Mouse (Mus musculus): ENCODE measurements at regions not wholly inside any gene's neighbourhood (a gene's known extent, or its start where the extent isn't known, plus 50 kb on each side); places are given as distances from the start of the nearest gene placed in this dataset.
"Not testable (repeated sequence)": the region's sequence is repeated elsewhere in the genome, so short reads cannot be mapped to it uniquely, and the experiment has no call there.

DNA sequence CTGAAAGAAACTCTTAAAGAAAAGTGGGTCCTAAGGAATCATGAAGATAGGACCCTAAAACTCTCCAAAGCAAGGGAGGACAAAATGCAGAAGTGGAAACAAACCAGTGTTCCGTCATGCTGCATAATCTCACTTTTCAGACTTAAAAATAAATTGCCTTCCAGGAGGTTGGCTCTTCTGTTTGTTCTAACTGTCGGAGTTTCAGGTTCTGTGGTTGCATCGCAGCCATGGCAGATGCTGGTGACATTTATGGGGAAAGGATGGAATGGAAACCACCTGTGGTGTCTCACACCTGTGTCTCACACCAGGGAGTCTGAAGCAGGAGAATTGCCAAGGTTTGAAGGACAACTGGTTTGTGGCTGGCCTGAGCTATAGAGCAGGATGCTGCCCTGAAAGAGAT is 50.9 kb upstream of the Hivep1 start:
- H3K9me3 ChIP-seq (ENCODE audit: control insufficient read depth, low read length), result no peaks in the 10 kb centered on the region
- H3K36me3 ChIP-seq (ENCODE audit: control insufficient read depth, insufficient read depth, low read length), result no peaks in the 10 kb centered on the region
- H3K4me1 ChIP-seq (ENCODE audit: control insufficient read depth, insufficient read depth, low read depth, low read length), result no peaks in the 10 kb centered on the region
- H3K4me3 ChIP-seq (ENCODE audit: low read length), result no peak overlapping the region
- ATAC-seq, result no peak
- H3K27me3 ChIP-seq (replicated peaks; ENCODE audit: control insufficient read depth, insufficient read depth, low read length), result no peaks in the 10 kb centered on the region
- H3K9ac ChIP-seq (ENCODE audit: low read depth, low read length), result no peak overlapping the region
- no peak overlapping the region for H3K4me2 ChIP-seq (ENCODE audit: low read length)
- no peak overlapping the region for H3K27ac ChIP-seq (ENCODE audit: low read depth, low read length)
- 76% methylated on average over 3 of the region's 3 CpGs for WGBS

DNA sequence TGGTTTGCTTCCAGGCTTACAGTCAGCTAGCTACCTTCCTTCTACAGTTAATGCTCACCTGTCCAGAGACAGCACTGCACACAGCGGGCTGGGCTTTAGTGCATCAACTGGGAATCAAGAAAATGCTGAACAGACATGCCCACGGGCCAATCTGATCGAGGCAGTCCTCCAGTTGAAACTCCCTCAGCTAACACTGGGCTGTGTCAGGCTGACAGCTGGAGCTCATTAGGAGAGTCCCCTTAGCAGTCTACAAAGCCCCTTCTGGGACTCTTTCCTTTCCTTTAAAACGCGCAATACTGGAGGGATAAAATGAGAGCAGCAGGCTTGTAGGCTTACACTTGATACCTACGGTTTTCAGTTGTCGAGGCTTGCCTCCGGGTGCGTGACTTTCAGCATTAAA is 53.9 kb upstream of the Hivep1 start:
- no peak for ATAC-seq
- 61% methylated on average over 9 of the region's 9 CpGs for WGBS

DNA sequence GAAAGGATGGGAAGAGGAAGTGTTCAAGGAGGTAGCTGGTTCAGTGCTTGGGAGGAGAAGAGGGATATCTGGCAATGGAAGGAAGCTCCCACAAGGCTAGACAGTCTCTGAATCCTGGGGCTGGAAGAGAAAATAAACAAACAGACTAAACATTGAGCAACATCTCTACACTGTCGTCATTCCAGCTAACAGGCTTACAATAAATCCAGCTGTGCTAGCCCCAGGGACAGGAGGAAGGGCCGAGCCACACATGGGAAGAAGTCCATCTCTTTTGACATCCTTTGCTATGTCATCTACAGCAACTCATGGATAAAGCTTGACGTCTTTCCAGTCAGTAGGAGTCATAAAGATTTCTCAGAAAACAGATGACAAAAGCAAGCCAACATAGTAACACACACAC is 57.7 kb upstream of the Hivep1 start:
- Histone ChIP-seq H3K4me2 (ENCODE audit: low read length) (no peak overlapping the region), H3K4me3 (ENCODE audit: low read length) (no peak overlapping the region), H3K27ac (ENCODE audit: low read depth, low read length) (no peak overlapping the region), H3K27me3 (replicated peaks; ENCODE audit: control insufficient read depth, insufficient read depth, low read length) (no peaks in the 10 kb centered on the region), H3K4me1 (ENCODE audit: control insufficient read depth, insufficient read depth, low read depth, low read length) (no peaks in the 10 kb centered on the region), H3K36me3 (ENCODE audit: control insufficient read depth, insufficient read depth, low read length) (no peaks in the 10 kb centered on the region), H3K9me3 (ENCODE audit: control insufficient read depth, low read length) (no peaks in the 10 kb centered on the region), H3K9ac (ENCODE audit: low read depth, low read length) (no peak overlapping the region)
- ATAC-seq, result no peak
- WGBS, result 73% methylated on average over 3 of the region's 3 CpGs

More for the DNA sequence above, 53.9 kb upstream of the Hivep1 start:
- Histone ChIP-seq H3K9me3 (ENCODE audit: control insufficient read depth, low read length) (no peaks in the 10 kb centered on the region), H3K36me3 (ENCODE audit: control insufficient read depth, insufficient read depth, low read length) (no peaks in the 10 kb centered on the region), H3K4me2 (ENCODE audit: low read length) (no peak overlapping the region), H3K4me3 (ENCODE audit: low read length) (no peak overlapping the region), H3K27me3 (replicated peaks; ENCODE audit: control insufficient read depth, insufficient read depth, low read length) (no peaks in the 10 kb centered on the region), H3K27ac (ENCODE audit: low read depth, low read length) (no peak overlapping the region), H3K9ac (ENCODE audit: low read depth, low read length) (no peak overlapping the region), H3K4me1 (ENCODE audit: control insufficient read depth, insufficient read depth, low read depth, low read length) (no peaks in the 10 kb centered on the region)

DNA sequence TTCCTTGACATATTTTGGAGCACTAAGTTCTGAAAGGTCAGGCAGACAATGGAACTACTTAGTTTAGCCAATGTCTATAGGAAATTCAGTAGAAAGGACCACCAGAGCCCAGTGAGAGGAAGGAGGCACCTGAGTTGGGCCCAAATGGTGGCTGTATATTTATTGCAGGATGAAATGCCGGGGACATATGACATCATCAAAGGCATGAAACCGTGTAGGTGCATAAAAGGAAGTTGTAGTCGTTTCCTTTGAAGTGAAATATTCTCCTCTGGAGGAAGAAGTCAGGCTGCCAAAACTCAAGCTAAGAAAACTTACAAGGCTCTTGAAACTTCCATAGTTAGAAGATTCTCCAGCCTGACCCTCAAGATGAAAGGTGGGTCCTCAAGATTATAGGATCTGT is 75.9 kb upstream of the Hivep1 start:
- H3K9me3 ChIP-seq (ENCODE audit: control insufficient read depth, low read length), result peaks cover 2% of the 10 kb centered on the region; the same call in 1 of the 2 replicates

DNA sequence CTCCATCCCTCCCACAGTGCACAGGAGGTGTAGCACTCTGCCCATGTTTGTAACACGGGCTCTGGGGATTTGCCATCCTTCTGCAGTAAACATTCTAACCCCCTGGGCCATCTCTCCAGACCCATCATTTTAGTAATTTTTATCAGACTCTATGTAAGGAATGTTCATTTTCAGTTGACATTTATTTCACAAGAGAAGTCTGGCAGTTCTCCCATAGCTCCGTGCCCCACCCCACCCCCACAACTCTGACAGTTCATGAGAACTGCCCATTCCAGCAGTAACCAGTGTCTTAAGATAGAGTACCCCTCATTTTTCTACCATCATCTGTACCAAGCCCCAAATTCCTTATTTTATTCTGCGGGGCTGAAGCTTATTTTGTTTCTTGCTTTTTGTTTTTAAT is 88.9 kb upstream of the Hivep1 start:
- ATAC-seq, result no peak
- Histone ChIP-seq H3K36me3 (ENCODE audit: control insufficient read depth, insufficient read depth, low read length) (no peaks in the 10 kb centered on the region), H3K9me3 (ENCODE audit: control insufficient read depth, low read length) (no peaks in the 10 kb centered on the region), H3K4me3 (ENCODE audit: low read length) (no peak overlapping the region), H3K27ac (ENCODE audit: low read depth, low read length) (no peak overlapping the region), H3K27me3 (replicated peaks; ENCODE audit: control insufficient read depth, insufficient read depth, low read length) (no peaks in the 10 kb centered on the region), H3K9ac (ENCODE audit: low read depth, low read length) (no peak overlapping the region), H3K4me2 (ENCODE audit: low read length) (no peak overlapping the region), H3K4me1 (ENCODE audit: control insufficient read depth, insufficient read depth, low read depth, low read length) (no peaks in the 10 kb centered on the region)
- WGBS, result 79% methylated on average over 3 of the region's 3 CpGs

More for the DNA sequence above, 75.9 kb upstream of the Hivep1 start:
- Histone ChIP-seq H3K36me3 (ENCODE audit: control insufficient read depth, insufficient read depth, low read length) (no peaks in the 10 kb centered on the region), H3K4me2 (ENCODE audit: low read length) (no peak overlapping the region), H3K9ac (ENCODE audit: low read depth, low read length) (no peak overlapping the region), H3K27ac (ENCODE audit: low read depth, low read length) (no peak overlapping the region), H3K27me3 (replicated peaks; ENCODE audit: control insufficient read depth, insufficient read depth, low read length) (no peaks in the 10 kb centered on the region), H3K4me3 (ENCODE audit: low read length) (no peak overlapping the region), H3K4me1 (ENCODE audit: control insufficient read depth, insufficient read depth, low read depth, low read length) (no peaks in the 10 kb centered on the region)
- 80% methylated on average over 3 of the region's 3 CpGs for WGBS
- no peak for ATAC-seq

DNA sequence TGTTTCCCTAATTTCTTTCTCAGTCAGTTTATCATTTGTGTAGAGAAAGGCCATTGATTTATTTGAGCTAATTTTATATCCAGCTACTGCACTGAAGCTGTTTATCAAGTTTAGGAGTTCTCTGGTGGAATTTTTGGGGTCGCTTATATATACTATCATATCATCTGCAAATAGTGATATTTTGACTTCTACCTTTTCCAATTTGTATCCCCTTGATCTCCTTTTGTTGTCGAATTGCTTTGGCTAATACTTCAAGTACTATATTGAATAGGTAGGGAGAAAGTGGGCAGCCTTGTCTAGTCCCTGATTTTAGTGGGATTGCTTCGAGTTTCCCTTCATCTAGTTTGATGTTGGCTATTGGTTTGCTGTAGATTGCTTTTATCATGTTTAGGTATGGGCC is 90.9 kb upstream of the Hivep1 start:
- not testable (repeated sequence) for H3K9ac ChIP-seq (ENCODE audit: low read depth, low read length); H3K36me3 ChIP-seq (ENCODE audit: control insufficient read depth, insufficient read depth, low read length); ATAC-seq; H3K4me2 ChIP-seq (ENCODE audit: low read length); H3K27ac ChIP-seq (ENCODE audit: low read depth, low read length); H3K4me3 ChIP-seq (ENCODE audit: low read length); H3K27me3 ChIP-seq (replicated peaks; ENCODE audit: control insufficient read depth, insufficient read depth, low read length); H3K9me3 ChIP-seq (ENCODE audit: control insufficient read depth, low read length); H3K4me1 ChIP-seq (ENCODE audit: control insufficient read depth, insufficient read depth, low read depth, low read length)
- WGBS, result 88% methylated on average over 3 of the region's 3 CpGs

DNA sequence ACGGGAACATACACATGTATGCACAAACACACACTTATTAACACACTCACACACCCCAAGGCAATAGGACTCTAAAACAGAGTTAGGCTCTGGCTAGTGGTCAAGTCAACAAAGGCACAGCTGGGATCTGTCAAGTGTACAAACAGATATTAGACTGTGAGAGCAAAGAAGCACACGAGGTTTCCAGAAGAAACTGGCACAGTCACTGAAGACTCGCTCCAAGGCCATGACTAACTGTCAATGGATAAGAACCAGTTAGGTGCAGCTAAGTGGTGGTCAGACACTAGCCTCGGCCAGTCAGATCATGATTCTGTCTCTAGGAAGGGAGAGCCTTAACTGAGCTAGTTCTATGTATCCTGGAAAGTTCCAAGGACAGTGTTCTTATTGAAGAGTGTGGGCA is 93.9 kb upstream of the Hivep1 start:
- Histone ChIP-seq H3K27ac (ENCODE audit: low read depth, low read length) (no peak overlapping the region), H3K9me3 (ENCODE audit: control insufficient read depth, low read length) (no peaks in the 10 kb centered on the region), H3K36me3 (ENCODE audit: control insufficient read depth, insufficient read depth, low read length) (no peaks in the 10 kb centered on the region), H3K9ac (ENCODE audit: low read depth, low read length) (no peak overlapping the region), H3K4me2 (ENCODE audit: low read length) (no peak overlapping the region), H3K27me3 (replicated peaks; ENCODE audit: control insufficient read depth, insufficient read depth, low read length) (no peaks in the 10 kb centered on the region), H3K4me3 (ENCODE audit: low read length) (no peak overlapping the region), H3K4me1 (ENCODE audit: control insufficient read depth, insufficient read depth, low read depth, low read length) (no peaks in the 10 kb centered on the region)
- no peak for ATAC-seq
- WGBS, result 80% methylated on average over 4 of the region's 4 CpGs

DNA sequence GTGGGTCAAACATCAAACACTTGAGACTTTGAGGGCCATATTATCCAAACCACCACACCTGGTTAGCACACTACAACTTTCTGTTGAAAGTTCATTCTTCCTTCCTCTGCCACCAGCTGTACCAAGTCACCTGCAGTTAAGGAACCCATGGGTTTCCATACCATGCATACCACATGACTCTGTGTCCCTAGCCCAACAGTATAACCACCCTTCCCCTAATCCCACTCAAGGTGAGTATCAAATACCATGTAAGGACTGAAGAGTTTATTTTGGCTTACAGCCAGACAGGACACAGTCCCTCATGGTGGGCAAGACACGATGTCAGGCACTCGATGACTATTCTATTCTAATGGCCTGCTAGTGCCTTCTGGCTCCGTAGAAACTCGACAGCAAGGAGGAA is 95.9 kb upstream of the Hivep1 start:
- Histone ChIP-seq H3K9me3 (ENCODE audit: control insufficient read depth, low read length) (no peaks in the 10 kb centered on the region), H3K4me3 (ENCODE audit: low read length) (no peak overlapping the region), H3K4me1 (ENCODE audit: control insufficient read depth, insufficient read depth, low read depth, low read length) (no peaks in the 10 kb centered on the region), H3K9ac (ENCODE audit: low read depth, low read length) (no peak overlapping the region), H3K27me3 (replicated peaks; ENCODE audit: control insufficient read depth, insufficient read depth, low read length) (no peaks in the 10 kb centered on the region), H3K36me3 (ENCODE audit: control insufficient read depth, insufficient read depth, low read length) (no peaks in the 10 kb centered on the region), H3K27ac (ENCODE audit: low read depth, low read length) (no peak overlapping the region), H3K4me2 (ENCODE audit: low read length) (no peak overlapping the region)
- ATAC-seq, result no peak
- 97% methylated on average over 4 of the region's 4 CpGs for WGBS

DNA sequence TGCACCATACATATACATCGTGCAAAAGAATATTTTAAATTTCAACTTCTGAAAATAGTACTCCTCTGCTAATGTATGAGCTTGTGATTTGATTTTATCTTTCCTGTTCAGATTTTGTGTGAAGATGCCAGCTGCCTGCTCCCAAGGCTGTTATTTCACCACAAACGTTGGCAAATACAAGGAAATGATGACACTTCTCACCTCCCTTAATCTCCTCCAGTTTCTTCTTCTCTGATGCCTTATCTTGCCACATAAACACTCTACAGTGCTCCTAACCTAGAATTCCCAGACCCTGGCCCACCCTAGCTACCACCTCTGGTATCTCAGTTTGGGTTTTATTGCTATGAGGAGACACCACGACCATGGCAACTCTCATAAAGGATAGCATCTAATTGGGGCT is 96.6 kb upstream of the Hivep1 start:
- no peak overlapping the region for H3K9ac ChIP-seq (ENCODE audit: low read depth, low read length)
- H3K4me2 ChIP-seq (ENCODE audit: low read length), result no peak overlapping the region
- no peak for ATAC-seq
- no peaks in the 10 kb centered on the region for H3K36me3 ChIP-seq (ENCODE audit: control insufficient read depth, insufficient read depth, low read length)
- no peak overlapping the region for H3K27ac ChIP-seq (ENCODE audit: low read depth, low read length)
- H3K27me3 ChIP-seq (replicated peaks; ENCODE audit: control insufficient read depth, insufficient read depth, low read length), result no peaks in the 10 kb centered on the region
- no peak overlapping the region for H3K4me3 ChIP-seq (ENCODE audit: low read length)
- no peaks in the 10 kb centered on the region for H3K4me1 ChIP-seq (ENCODE audit: control insufficient read depth, insufficient read depth, low read depth, low read length)
- WGBS, result 82% methylated on average over 3 of the region's 3 CpGs
- no peaks in the 10 kb centered on the region for H3K9me3 ChIP-seq (ENCODE audit: control insufficient read depth, low read length)

DNA sequence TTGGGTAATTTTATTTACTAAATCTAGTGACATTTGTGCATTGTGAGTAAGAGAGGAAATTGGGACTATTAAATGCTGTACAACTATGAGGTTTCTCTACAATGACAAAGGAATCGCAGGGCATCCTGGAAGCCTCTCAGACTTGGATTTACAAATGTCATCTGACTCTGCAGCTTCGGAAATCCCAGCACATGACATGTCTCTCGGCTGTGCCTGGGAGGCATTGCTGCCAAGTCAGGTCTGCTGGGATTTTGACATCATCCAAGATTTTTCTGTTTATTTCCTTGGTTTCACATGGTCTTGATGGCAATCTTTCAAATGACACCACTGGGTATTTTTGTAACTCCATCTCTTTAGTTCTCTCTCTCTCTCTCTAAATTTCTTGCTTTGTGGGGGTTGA is 99.4 kb upstream of the Hivep1 start:
- Histone ChIP-seq H3K27ac (ENCODE audit: low read depth, low read length) (no peak overlapping the region), H3K36me3 (ENCODE audit: control insufficient read depth, insufficient read depth, low read length) (no peaks in the 10 kb centered on the region), H3K9ac (ENCODE audit: low read depth, low read length) (no peak overlapping the region), H3K9me3 (ENCODE audit: control insufficient read depth, low read length) (no peaks in the 10 kb centered on the region), H3K4me2 (ENCODE audit: low read length) (no peak overlapping the region), H3K4me3 (ENCODE audit: low read length) (no peak overlapping the region), H3K27me3 (replicated peaks; ENCODE audit: control insufficient read depth, insufficient read depth, low read length) (no peaks in the 10 kb centered on the region), H3K4me1 (ENCODE audit: control insufficient read depth, insufficient read depth, low read depth, low read length) (no peaks in the 10 kb centered on the region)
- ATAC-seq, result no peak
- 67% methylated on average over 3 of the region's 3 CpGs for WGBS

Data from hindbrain, embryonic 16.5 days (tissue).